Mouse (Mus musculus): ENCODE data around the gene Gucd1.

DNA sequence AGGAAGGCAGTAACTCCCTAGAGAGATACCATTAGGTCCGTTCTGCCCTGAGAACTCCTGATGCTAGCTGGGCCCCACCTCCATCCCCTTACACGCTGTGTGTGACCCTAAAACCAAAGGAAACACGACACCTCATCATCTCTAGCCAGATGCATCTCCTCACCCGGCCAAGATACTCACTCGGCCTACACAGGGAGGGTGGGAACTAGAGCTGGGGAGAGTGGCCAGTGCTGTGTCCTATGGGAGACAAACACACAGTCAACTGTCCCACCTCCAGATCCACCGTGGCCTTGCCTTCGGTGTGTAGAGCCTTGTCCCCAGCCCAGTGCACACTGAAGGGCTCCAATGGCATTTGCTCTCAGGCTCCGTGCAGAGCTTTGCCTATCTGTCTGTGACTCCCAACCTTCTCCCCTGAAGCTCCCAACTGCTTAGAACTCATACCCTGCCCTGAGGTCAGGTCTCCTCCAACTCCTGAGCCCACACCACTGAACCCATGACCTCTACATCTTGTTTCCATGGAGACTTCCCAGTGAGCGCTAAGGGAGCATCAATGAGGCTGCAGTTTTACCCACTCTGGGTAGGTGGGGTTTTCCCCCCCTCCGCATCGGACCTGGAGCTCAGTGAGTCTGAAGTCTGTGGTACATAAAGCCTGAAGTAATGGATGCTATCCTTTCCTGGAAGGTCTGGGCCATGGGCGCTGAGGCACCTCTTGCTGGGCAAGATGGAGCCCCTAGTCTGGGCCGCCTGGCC, 35.1 kb upstream of the Gucd1 start:
- no peak for TF ChIP-seq CTCF (IDR thresholded peaks at IDR 0.05; ENCODE audit: low read depth)
- TF ChIP-seq EP300 (IDR thresholded peaks at IDR 0.05; ENCODE audit: low read depth), result no peak

Data from heart, postnatal 0 days (tissue).